Mouse (Mus musculus): ENCODE results near the gene Gpank1. TPM values are rescaled to one million over a fixed set of nuclear protein-coding genes. Genes with fewer than 3 reads are reported as not detected.

The Gpank1 gene
- total RNA-seq, 2 experiments from 2014 or later, result 13.2 to 13.8 TPM

DNA sequence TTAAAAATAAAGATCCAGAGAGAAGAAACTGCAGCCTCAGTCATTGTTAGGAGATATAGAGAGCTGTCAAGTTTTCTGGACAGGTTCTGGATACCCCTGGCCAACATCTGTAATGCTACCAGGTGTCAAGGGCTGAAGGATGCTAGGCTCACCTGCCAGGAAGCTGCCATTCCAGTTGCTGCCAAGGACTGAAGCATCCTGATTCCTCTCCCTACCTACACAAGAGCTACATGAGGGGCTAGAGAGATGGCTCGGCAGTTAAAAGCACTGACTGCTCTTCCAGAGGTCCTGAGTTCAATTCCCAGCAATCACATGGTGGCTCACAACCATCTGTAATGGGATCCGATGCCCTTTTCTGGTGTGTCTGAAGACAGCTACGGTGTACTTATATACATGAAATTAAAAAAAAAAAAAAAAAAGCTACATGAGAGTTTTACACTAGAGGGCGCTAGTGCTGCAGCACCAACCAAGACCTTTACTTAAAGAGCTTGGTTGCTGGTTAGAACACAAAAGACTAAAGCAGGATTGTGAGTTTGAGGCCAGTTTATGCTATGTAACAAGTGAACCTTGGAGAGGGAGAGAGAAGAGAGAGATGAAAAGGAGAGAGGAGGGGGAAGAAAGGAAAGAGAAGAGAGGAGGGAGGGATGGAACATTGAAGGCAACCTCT lies 47.4 kb downstream of the Gpank1 start:
- peak in 1 of 2 experiments; percentile 52 for DNase-seq (ENCODE audit: low spot score in 2 of 2)
- intact Hi-C loops (cut with DNase I), result loop anchor here (2.0 kb wide), 1 partner anchor 64 kb away; the partner anchor contains the start of gene Atp6v1g2

DNA sequence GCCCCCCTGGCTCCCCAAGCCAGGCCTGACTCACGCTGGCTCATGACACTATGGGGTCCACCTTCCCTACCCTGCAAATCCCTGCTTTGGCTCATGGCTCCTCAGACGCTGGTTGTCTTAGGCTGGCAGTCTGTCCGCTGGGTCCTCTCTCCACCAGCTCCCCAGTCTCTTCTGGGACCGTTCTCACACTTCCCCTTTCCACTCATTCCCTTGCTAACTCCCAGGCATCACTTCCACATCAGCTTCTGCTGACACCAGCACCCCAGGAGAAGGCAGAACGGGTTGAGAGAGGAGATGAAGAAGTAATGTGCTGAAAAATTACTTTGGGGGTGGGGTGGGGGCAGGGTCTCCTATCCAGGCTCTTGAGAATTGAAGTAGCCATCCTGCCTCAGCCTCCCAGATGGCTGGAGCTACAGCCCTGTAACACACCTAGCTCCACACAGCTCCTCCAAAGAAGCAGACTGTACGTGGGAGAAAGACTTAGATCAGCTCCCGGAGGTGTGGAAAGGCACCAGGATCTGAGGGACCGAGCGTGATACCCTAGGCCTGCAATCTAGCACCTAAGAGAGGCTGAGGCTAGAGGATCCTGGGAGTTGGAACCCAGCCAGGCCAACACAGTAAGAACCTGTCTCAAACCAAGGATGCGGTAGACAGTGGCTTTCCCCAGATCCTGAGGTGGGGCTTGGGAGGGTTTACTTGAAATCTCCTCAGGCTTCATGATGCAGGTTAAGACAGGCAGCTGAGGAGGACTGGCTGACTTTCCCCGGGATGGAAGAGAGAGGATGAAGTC lies 51.4 kb downstream of the Gpank1 start:
- no peak for DNase-seq (ENCODE audit: low spot score in 2 of 2)

DNA sequence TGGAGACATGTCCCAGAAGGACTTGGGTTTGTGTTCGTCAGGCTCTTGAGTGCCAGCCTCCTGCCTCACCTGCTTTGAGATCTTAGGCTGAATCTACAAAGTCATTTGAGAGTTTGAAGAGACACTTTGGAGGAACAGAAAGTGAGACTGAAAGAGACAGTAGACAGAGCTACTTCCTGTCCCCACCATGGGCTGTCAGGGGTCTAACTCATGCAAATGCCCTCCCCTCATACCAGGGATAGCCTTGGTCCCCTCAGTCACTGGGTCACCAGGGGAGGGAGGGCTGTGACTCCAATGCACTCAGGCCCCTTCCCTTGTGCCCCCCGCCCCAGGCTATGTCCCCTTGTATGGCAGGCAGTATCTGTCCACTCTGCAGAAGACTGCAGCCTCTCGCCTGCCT lies 52.1 kb downstream of the Gpank1 start:
- intact Hi-C loops (cut with DNase I), result no loop called here

More for the DNA sequence above, 51.4 kb downstream of the Gpank1 start:
- intact Hi-C loops (cut with DNase I), result no loop called here

More for the DNA sequence above, 52.1 kb downstream of the Gpank1 start:
- DNase-seq (ENCODE audit: low spot score in 2 of 2), result no peak

Other genes starting within 250 kb of the Gpank1 start
- 1 to 10 TPM; 5.0 to 5.1 TPM for gene Zbtb12, start 242.0 kb upstream of the Gpank1 start, total RNA-seq (2021)
- gene Gm20547, start 239.4 kb upstream of the Gpank1 start, total RNA-seq (2021), result under 1 TPM in 1 of 2 experiments, not detected in 1; 0.26 TPM
- 1 to 10 TPM; 2.5 to 2.9 TPM for gene C2, start 223.2 kb upstream of the Gpank1 start, total RNA-seq (2021)
- gene Ehmt2, start 223.0 kb upstream of the Gpank1 start, total RNA-seq (2021), result 100 to 1,000 TPM; 166 to 171 TPM
- gene Slc44a4, start 207.0 kb upstream of the Gpank1 start, total RNA-seq (2021), result under 1 TPM; 0.38 to 0.40 TPM
- 10 to 100 TPM; 32.1 to 32.8 TPM for gene Neu1, start 190.2 kb upstream of the Gpank1 start, total RNA-seq (2021)
- gene Hspa1b, start 162.2 kb upstream of the Gpank1 start, total RNA-seq (2021), result 1 to 10 TPM; 3.3 to 3.5 TPM
- not detected for gene Gm20481, start 151.5 kb upstream of the Gpank1 start, total RNA-seq (2021)
- gene Hspa1a, start 149.3 kb upstream of the Gpank1 start, total RNA-seq (2021), result 1 to 10 TPM; 5.5 to 6.7 TPM
- under 1 TPM; 0.15 TPM for gene Hspa1l, start 148.8 kb upstream of the Gpank1 start, total RNA-seq (2021)
- 10 to 100 TPM; 19.9 to 25.7 TPM for gene Lsm2, start 139.6 kb upstream of the Gpank1 start, total RNA-seq (2021)
- gene Vars, start 120.5 kb upstream of the Gpank1 start, total RNA-seq (2021), result 10 to 100 TPM; 43.1 to 48.6 TPM
- gene Vwa7, start 104.9 kb upstream of the Gpank1 start, total RNA-seq (2021), result under 1 TPM; 0.17 to 0.24 TPM
- under 1 TPM in 1 of 2 experiments, not detected in 1; 0.92 TPM for gene Sapcd1, start 93.4 kb upstream of the Gpank1 start, total RNA-seq (2021)
- under 1 TPM; 0.59 to 0.75 TPM for gene Msh5, start 74.7 kb upstream of the Gpank1 start, total RNA-seq (2021)
- 10 to 100 TPM; 10.1 to 13.8 TPM for gene Clic1, start 71.5 kb upstream of the Gpank1 start, total RNA-seq (2021)
- 10 to 100 TPM; 16.9 to 19.4 TPM for gene Ddah2, start 62.4 kb upstream of the Gpank1 start, total RNA-seq (2021)
- not detected for gene Ly6g6c, start 56.1 kb upstream of the Gpank1 start, total RNA-seq (2021)
- gene Mpig6b, start 55.3 kb upstream of the Gpank1 start, total RNA-seq (2021), result not detected
- 1 to 10 TPM; 2.4 to 2.9 TPM for gene Ly6g6e, start 44.6 kb upstream of the Gpank1 start, total RNA-seq (2021)
- 1 to 10 TPM in 1 of 2 experiments, not detected in 1; 1.2 TPM for gene Ly6g6d, start 43.4 kb upstream of the Gpank1 start, total RNA-seq (2021)
- gene Ly6g6f, start 35.8 kb upstream of the Gpank1 start, total RNA-seq (2021), result not detected
- gene Abhd16a, start 32.2 kb upstream of the Gpank1 start, total RNA-seq (2021), result 100 to 1,000 TPM; 101 to 113 TPM
- not detected for gene Ly6g5c, start 13.2 kb upstream of the Gpank1 start, total RNA-seq (2021)
- under 1 TPM in 1 of 2 experiments, not detected in 1; 0.59 TPM for gene Ly6g5b, start 6.0 kb upstream of the Gpank1 start, total RNA-seq (2021)
- gene Csnk2b, start 598 bp downstream of the Gpank1 start, total RNA-seq (2021), result 100 to 1,000 TPM; 195 to 225 TPM
- 10 to 100 TPM; 24.6 TPM for gene D17H6S53E, start 4.9 kb downstream of the Gpank1 start, total RNA-seq (2021)
- gene Apom, start 10.6 kb downstream of the Gpank1 start, total RNA-seq (2021), result not detected
- 100 to 1,000 TPM; 285 to 306 TPM for gene Bag6, start 13.7 kb downstream of the Gpank1 start, total RNA-seq (2021)
- gene Prrc2a, start 43.4 kb downstream of the Gpank1 start, total RNA-seq (2021), result 100 to 1,000 TPM; 272 to 274 TPM
- 10 to 100 TPM; 10.6 to 12.3 TPM for gene Aif1, start 54.6 kb downstream of the Gpank1 start, total RNA-seq (2021)
- 1 to 10 TPM; 5.8 to 7.8 TPM for gene Lst1, start 67.0 kb downstream of the Gpank1 start, total RNA-seq (2021)
- gene Ltb, start 73.0 kb downstream of the Gpank1 start, total RNA-seq (2021), result 1 to 10 TPM in 1 of 2 experiments, under 1 TPM in 1; 0.55 to 1.0 TPM
- not detected for gene Tnf, start 80.6 kb downstream of the Gpank1 start, total RNA-seq (2021)
- gene Lta, start 83.9 kb downstream of the Gpank1 start, total RNA-seq (2021), result under 1 TPM; 0.42 to 0.72 TPM
- gene Gm16181, start 99.4 kb downstream of the Gpank1 start, total RNA-seq (2021), result not detected
- gene Atp6v1g2, start 112.2 kb downstream of the Gpank1 start, total RNA-seq (2021), result 100 to 1,000 TPM; 454 to 455 TPM
- gene Nfkbil1, start 114.3 kb downstream of the Gpank1 start, total RNA-seq (2021), result 10 to 100 TPM; 12.2 to 14.3 TPM
- 100 to 1,000 TPM; 221 to 230 TPM for gene Ddx39b, start 120.3 kb downstream of the Gpank1 start, total RNA-seq (2021)
- gene H2-D1, start 141.3 kb downstream of the Gpank1 start, total RNA-seq (2021), result 10 to 100 TPM; 18.1 to 18.5 TPM
- gene H2-Q1, start 198.9 kb downstream of the Gpank1 start, total RNA-seq (2021), result under 1 TPM; 0.48 to 0.74 TPM
- gene H2-Q2, start 220.8 kb downstream of the Gpank1 start, total RNA-seq (2021), result 1 to 10 TPM in 1 of 2 experiments, under 1 TPM in 1; 0.48 to 2.2 TPM

Measured in left cerebral cortex, postnatal 14 days (tissue).